In the genomic region with DNA sequence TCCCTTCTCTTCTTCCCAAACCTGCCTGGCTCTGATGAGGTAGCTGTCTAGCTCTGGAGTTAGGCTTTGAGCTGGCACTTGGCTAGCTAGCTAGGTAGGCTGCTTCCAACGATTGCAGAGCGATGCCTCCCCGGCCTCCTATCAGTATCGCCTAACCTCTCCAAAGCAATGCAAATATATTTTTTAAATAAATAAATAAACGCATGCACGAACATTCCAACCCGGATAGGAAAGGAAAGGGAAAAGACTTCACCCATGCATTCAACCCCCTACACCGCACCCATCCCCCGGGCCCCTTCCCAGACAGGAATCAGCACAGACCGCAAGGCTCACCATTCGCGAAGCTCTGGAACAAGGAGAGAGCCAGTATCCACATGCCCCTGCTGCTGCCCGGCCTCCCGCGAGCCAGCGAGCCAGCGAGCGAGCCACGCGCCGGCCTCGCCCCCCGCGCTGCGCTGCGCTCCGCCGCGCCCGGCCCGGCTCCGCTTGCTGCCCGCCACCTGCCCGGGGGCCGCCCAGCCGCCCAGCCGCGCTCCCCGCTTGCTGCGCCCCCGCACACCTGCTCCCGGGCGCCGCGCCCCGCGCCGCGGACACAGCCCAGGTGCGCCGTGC, we compare ENCODE assay signal across 8 mouse cellular contexts. TPM values are rescaled to one million over a fixed set of nuclear protein-coding genes. Genes with fewer than 3 reads are reported as not detected.
DNase-seq lines count a peak whose midpoint lies in the region; ATAC-seq and TF ChIP-seq lines count a peak whose summit lies in the region.

No protein-coding gene starts in this region.

- intact Hi-C loops in left cerebral cortex, postnatal 14 days (cut with DNase I): loop anchor here (5.0 kb wide), 3 partner anchors 102 to 158 kb away; no protein-coding TSS in a partner anchor

- TF ChIP-seq EP300 in ES-Bruce4 (IDR thresholded peaks at IDR 0.05; ENCODE audit: insufficient read depth, low read depth, low read length): no peak

- no peaks in the 10 kb centered on the region for H3K9me3 ChIP-seq in ES-Bruce4 (replicated peaks; ENCODE audit: control insufficient read depth, insufficient read depth, low read length, poor library complexity, severe bottlenecking)
- H3K9me3 ChIP-seq in embryonic facial prominence, embryonic 15.5 days (replicated peaks): no peaks in the 10 kb centered on the region

- peak overlapping the region; percentile 95 for H3K4me2 ChIP-seq in embryonic facial prominence, embryonic 15.5 days (replicated peaks)

- ATAC-seq in embryonic facial prominence, embryonic 15.5 days (ENCODE audit: insufficient number of reproducible peaks, low FRiP score, low TSS enrichment, low read depth): no peak

- no peaks in the 10 kb centered on the region for H3K27me3 ChIP-seq in ES-Bruce4 (ENCODE audit: control insufficient read depth, insufficient read depth, low read length, poor library complexity, severe bottlenecking)
- peaks cover 76% of the 10 kb centered on the region for H3K27me3 ChIP-seq in embryonic facial prominence, embryonic 15.5 days
- H3K27me3 ChIP-seq in thymus, adult 2 months (ENCODE audit: control insufficient read depth, insufficient read depth, low read length): no peaks in the 10 kb centered on the region; the same call in 1 of the 2 replicates

- peak; percentile 85 for DNase-seq in heart, adult 11 months
- DNase-seq in heart, adult 9 months (ENCODE audit: low spot score in 2 of 2): no peak
- DNase-seq in left cerebral cortex, postnatal 14 days (ENCODE audit: low spot score in 2 of 2): peak; percentile 34 to 52
- peak; percentile 41 for DNase-seq in retina, embryonic 14.5 days (ENCODE audit: low spot score)
- no peak for DNase-seq in thymus, adult 2 months
- no peak for DNase-seq in urinary bladder, postnatal 14 days (ENCODE audit: low spot score)

- TF ChIP-seq POLR2A in ES-Bruce4 (IDR thresholded peaks at IDR 0.05; ENCODE audit: insufficient read depth, low read length): no peak
- TF ChIP-seq POLR2A in thymus, adult 2 months (IDR thresholded peaks at IDR 0.05; ENCODE audit: control insufficient read depth, extremely low read depth, insufficient read depth, low read length, poor library complexity): no peak

- H3K9ac ChIP-seq in ES-Bruce4 (ENCODE audit: low read depth, poor library complexity, severe bottlenecking): peak overlapping the region; percentile 51
- no peak overlapping the region; the same call in 1 of the 2 replicates for H3K9ac ChIP-seq in embryonic facial prominence, embryonic 15.5 days

- H3K36me3 ChIP-seq in ES-Bruce4 (ENCODE audit: control insufficient read depth, insufficient read depth, low read length, poor library complexity, severe bottlenecking): no peaks in the 10 kb centered on the region
- H3K36me3 ChIP-seq in embryonic facial prominence, embryonic 15.5 days: no peaks in the 10 kb centered on the region
- no peaks in the 10 kb centered on the region for H3K36me3 ChIP-seq in thymus, adult 2 months (ENCODE audit: control insufficient read depth, insufficient read depth, low read length)

- no peak for TF ChIP-seq CTCF in ES-Bruce4 (IDR thresholded peaks at IDR 0.05; ENCODE audit: low read depth, low read length)
- no peak for TF ChIP-seq CTCF in thymus, adult 2 months (IDR thresholded peaks at IDR 0.05; ENCODE audit: borderline replicate concordance, control insufficient read depth, extremely low read depth, insufficient read depth, low read length, poor library complexity)

- peaks cover 2% of the 10 kb centered on the region for H3K4me1 ChIP-seq in ES-Bruce4 (ENCODE audit: control insufficient read depth, insufficient read depth, low read length)
- H3K4me1 ChIP-seq in embryonic facial prominence, embryonic 15.5 days: peaks cover 18% of the 10 kb centered on the region
- H3K4me1 ChIP-seq in thymus, adult 2 months (replicated peaks; ENCODE audit: control insufficient read depth, insufficient read depth, low read length): no peaks in the 10 kb centered on the region

- H3K27ac ChIP-seq in ES-Bruce4 (ENCODE audit: insufficient read depth, low read length): no peak overlapping the region
- H3K27ac ChIP-seq in embryonic facial prominence, embryonic 15.5 days (replicated peaks): no peak overlapping the region
- no peak overlapping the region for H3K27ac ChIP-seq in thymus, adult 2 months (ENCODE audit: control insufficient read depth, insufficient read depth, low read length)

- H3K4me3 ChIP-seq in ES-Bruce4 (ENCODE audit: low read depth, low read length): peak overlapping the region; percentile 35
- H3K4me3 ChIP-seq in embryonic facial prominence, embryonic 15.5 days (replicated peaks): peak overlapping the region; percentile 48
- no peak overlapping the region for H3K4me3 ChIP-seq in thymus, adult 2 months (ENCODE audit: control insufficient read depth, insufficient read depth, low read length)

- 2% methylated on average over 45 of the region's 51 CpGs for WGBS in embryonic facial prominence, embryonic 15.5 days
- WGBS in thymus, adult 2 months: 12% methylated on average over 51 of the region's 51 CpGs

RNA-seq across cellular contexts. Expression of gene Dscam, which starts 0.5 kb away (rescaled TPM):
- 0.13 TPM in 1 of 2 replicates, not detected in the other for polyA plus RNA-seq in ES-Bruce4 (2011; ENCODE audit: insufficient read depth, insufficient read length, low read depth, missing spikeins)
- polyA plus RNA-seq in embryonic facial prominence, embryonic 15.5 days (2015; fragmentation: Nextera tagmentation; extraction: Ambion mirVana): 0.31 and 0.34 TPM in 2 replicates
- 10 to 100 TPM; 42.4 to 48.2 TPM for total RNA-seq in left cerebral cortex, postnatal 14 days (2021)
- polyA plus RNA-seq in thymus, adult 2 months (2012; rRNA removed): 0.14 and 0.28 TPM in 2 replicates

Comparison
In these comparisons a context has a peak if more than half of its experiments do, and no peak if none do; other contexts are left out.
1. DNase-seq: peak in heart, adult 11 months (single experiment), left cerebral cortex, postnatal 14 days (2 of 2) and retina, embryonic 14.5 days (single experiment); none in heart, adult 9 months (0 of 2), thymus, adult 2 months (single experiment) and urinary bladder, postnatal 14 days (single experiment).